Mouse (Mus musculus): ENCODE measurements around the gene Adamts16. TPM values are rescaled to one million over a fixed set of nuclear protein-coding genes. Genes with fewer than 3 reads are reported as not detected.

Gene Adamts16
- total RNA-seq, 2 experiments from 2014 or later, result 4.4 to 4.7 TPM

- intact Hi-C loops (cut with DNase I), result no loop called here
- no peak for DNase-seq (ENCODE audit: low spot score in 2 of 2)
These were observed 62.6 kb downstream of the Adamts16 start for GRCm38 (mm10) chr13:70778872-70779554.

GRCm38 (mm10) chr13:70771100-70771499 is 70.5 kb downstream of the Adamts16 start:
- DNase-seq (ENCODE audit: low spot score in 2 of 2), result no peak
- intact Hi-C loops (cut with DNase I), result no loop called here

GRCm38 (mm10) chr13:70769156-70769555 is 72.5 kb downstream of the Adamts16 start:
- no peak for DNase-seq (ENCODE audit: low spot score in 2 of 2)
- intact Hi-C loops (cut with DNase I), result loop anchor here (5.0 to 10.0 kb wide), 2 partner anchors 68 to 236 kb away; no protein-coding TSS in a partner anchor

- DNase-seq (ENCODE audit: low spot score in 2 of 2), result peak in 1 of 2 experiments; percentile 51
- intact Hi-C loops (cut with DNase I), result loop anchor here (1.0 to 10.0 kb wide), 3 partner anchors 70 to 237 kb away; no protein-coding TSS in a partner anchor
These were observed 74.1 kb downstream of the Adamts16 start for GRCm38 (mm10) chr13:70767462-70767861.

- intact Hi-C loops (cut with DNase I), result loop anchor here (5.0 to 10.0 kb wide), 2 partner anchors 73 to 240 kb away; no protein-coding TSS in a partner anchor
- DNase-seq (ENCODE audit: low spot score in 2 of 2), result no peak
These were observed 76.9 kb downstream of the Adamts16 start for GRCm38 (mm10) chr13:70764682-70765081.

- intact Hi-C loops (cut with DNase I), result loop anchor here (10.0 kb wide), 1 partner anchor 242 kb away; no protein-coding TSS in a partner anchor
- no peak for DNase-seq (ENCODE audit: low spot score in 2 of 2)
These were observed 79.0 kb downstream of the Adamts16 start for GRCm38 (mm10) chr13:70762586-70762985.

GRCm38 (mm10) chr13:70761312-70761711 is 80.3 kb downstream of the Adamts16 start:
- no peak for DNase-seq (ENCODE audit: low spot score in 2 of 2)

GRCm38 (mm10) chr13:70760186-70760585 is 81.4 kb downstream of the Adamts16 start:
- peak in 1 of 2 experiments; percentile 51 for DNase-seq (ENCODE audit: low spot score in 2 of 2)
- intact Hi-C loops (cut with DNase I), result loop anchor here (10.0 kb wide), 1 partner anchor 245 kb away; no protein-coding TSS in a partner anchor

More at GRCm38 (mm10) chr13:70761312-70761711, 80.3 kb downstream of the Adamts16 start:
- intact Hi-C loops (cut with DNase I), result loop anchor here (10.0 kb wide), 1 partner anchor 243 kb away; no protein-coding TSS in a partner anchor

GRCm38 (mm10) chr13:70746294-70747008 is 95.2 kb downstream of the Adamts16 start:
- intact Hi-C loops (cut with DNase I), result no loop called here
- DNase-seq (ENCODE audit: low spot score in 2 of 2), result no peak

GRCm38 (mm10) chr13:70744416-70745038 is 97.1 kb downstream of the Adamts16 start:
- DNase-seq (ENCODE audit: low spot score in 2 of 2), result no peak
- intact Hi-C loops (cut with DNase I), result no loop called here

GRCm38 (mm10) chr13:70742693-70743092 is 98.9 kb downstream of the Adamts16 start:
- intact Hi-C loops (cut with DNase I), result no loop called here
- DNase-seq (ENCODE audit: low spot score in 2 of 2), result no peak

GRCm38 (mm10) chr13:70740281-70741240 is 101.0 kb downstream of the Adamts16 start:
- DNase-seq (ENCODE audit: low spot score in 2 of 2), result no peak
- intact Hi-C loops (cut with DNase I), result no loop called here

GRCm38 (mm10) chr13:70738781-70739180 is 102.8 kb downstream of the Adamts16 start:
- no peak for DNase-seq (ENCODE audit: low spot score in 2 of 2)
- intact Hi-C loops (cut with DNase I), result no loop called here

- intact Hi-C loops (cut with DNase I), result no loop called here
- DNase-seq (ENCODE audit: low spot score in 2 of 2), result peak in 1 of 2 experiments; percentile 24
These were observed 105.2 kb downstream of the Adamts16 start for GRCm38 (mm10) chr13:70736409-70736808.

- intact Hi-C loops (cut with DNase I), result no loop called here
- DNase-seq (ENCODE audit: low spot score in 2 of 2), result peak in 1 of 2 experiments; percentile 33
These were observed 107.0 kb downstream of the Adamts16 start for GRCm38 (mm10) chr13:70734640-70735039.

- DNase-seq (ENCODE audit: low spot score in 2 of 2), result no peak
- intact Hi-C loops (cut with DNase I), result no loop called here
These were observed 107.7 kb downstream of the Adamts16 start for GRCm38 (mm10) chr13:70733911-70734310.

- DNase-seq (ENCODE audit: low spot score in 2 of 2), result no peak
- intact Hi-C loops (cut with DNase I), result no loop called here
These were observed 108.4 kb downstream of the Adamts16 start for GRCm38 (mm10) chr13:70733206-70733605.

- no peak for DNase-seq (ENCODE audit: low spot score in 2 of 2)
- intact Hi-C loops (cut with DNase I), result no loop called here
These were observed 108.8 kb downstream of the Adamts16 start for GRCm38 (mm10) chr13:70732781-70733180.

- DNase-seq (ENCODE audit: low spot score in 2 of 2), result no peak
- intact Hi-C loops (cut with DNase I), result no loop called here
These were observed 110.3 kb downstream of the Adamts16 start for GRCm38 (mm10) chr13:70731349-70731748.

Measured in left cerebral cortex, postnatal 25 days (tissue).